Mouse (Mus musculus): ENCODE measurements around the gene Tgfbr1. TPM values are rescaled to one million over a fixed set of nuclear protein-coding genes. Genes with fewer than 3 reads are reported as not detected.

The Tgfbr1 gene
- total RNA-seq (2021) (10 to 100 TPM; 13.8 to 14.2 TPM), polyA plus RNA-seq (2012; rRNA removed) (5.1 and 10.7 TPM in 2 replicates)
- long read RNA-seq, full-length matches to known transcripts = 6 of 7 reads
- long read RNA-seq, partial matches to known transcripts = 1 of 7 reads
- long read RNA-seq, other reads (novel, unspliced or antisense) = 0 of 7 reads

GRCm38 (mm10) chr4:47352803-47353388, at the start of gene Tgfbr1:
Tgfbr1 (plus strand) TSS chr4:47353222.
- WGBS = under 1% methylated on average over 47 of the region's 65 CpGs
- peak within 1 kb of the TSS; percentile 99 for H3K9ac ChIP-seq (ENCODE audit: low read depth, low read length)
- intact Hi-C loops (cut with DNase I) = loop anchor here (5.0 kb wide), 3 partner anchors 39 to 119 kb away; partner anchors contain the start of genes Alg2 and Sec61b
- H3K4me1 ChIP-seq (ENCODE audit: control insufficient read depth, insufficient read depth, low read length) = peaks cover 2% of the 10 kb centered on the region
- peak; percentile 98 to 100 for DNase-seq
- 0 out of 2 replicates have a peak, but pooled peaks cover 1% of the 10 kb centered on the region for H3K79me2 ChIP-seq (replicated peaks; ENCODE audit: control insufficient read depth, insufficient read depth, low read length)
- peaks cover 6% of the 10 kb centered on the region for H3K36me3 ChIP-seq (ENCODE audit: control insufficient read depth, insufficient read depth, low read length)
- H3K27me3 ChIP-seq (ENCODE audit: control insufficient read depth, insufficient read depth, low read length) = no peaks in the 10 kb centered on the region
- peak within 1 kb of the TSS; percentile 80 for H3K4me3 ChIP-seq
- H3K27ac ChIP-seq = peak within 1 kb of the TSS; percentile 93
- TF ChIP-seq CTCF (IDR thresholded peaks at IDR 0.05) (no peak), POLR2A (IDR thresholded peaks at IDR 0.05; ENCODE audit: insufficient read depth, low read depth, low read length) (peak; percentile 73; the same call in 1 of the 2 replicates), EP300 (IDR thresholded peaks at IDR 0.05; ENCODE audit: insufficient read depth, low read depth, low read length) (no peak)

GRCm38 (mm10) chr4:47303340-47303998, 49.6 kb upstream of the Tgfbr1 start:
- no peak overlapping the region for H3K4me3 ChIP-seq
- H3K27me3 ChIP-seq (ENCODE audit: control insufficient read depth, insufficient read depth, low read length) = no peaks in the 10 kb centered on the region
- DNase-seq = peak in 1 of 2 experiments; percentile 32
- no peaks in the 10 kb centered on the region for H3K79me2 ChIP-seq (replicated peaks; ENCODE audit: control insufficient read depth, insufficient read depth, low read length)
- 57% methylated on average over 5 of the region's 5 CpGs for WGBS
- H3K27ac ChIP-seq = no peak overlapping the region
- no peaks in the 10 kb centered on the region for H3K4me1 ChIP-seq (ENCODE audit: control insufficient read depth, insufficient read depth, low read length)
- H3K36me3 ChIP-seq (ENCODE audit: control insufficient read depth, insufficient read depth, low read length) = no peaks in the 10 kb centered on the region
- intact Hi-C loops (cut with DNase I) = no loop called here
- no peak overlapping the region for H3K9ac ChIP-seq (ENCODE audit: low read depth, low read length)
- no peak for TF ChIP-seq POLR2A (IDR thresholded peaks at IDR 0.05; ENCODE audit: insufficient read depth, low read depth, low read length)
- TF ChIP-seq EP300 (IDR thresholded peaks at IDR 0.05; ENCODE audit: insufficient read depth, low read depth, low read length) = no peak
- no peak for TF ChIP-seq CTCF (IDR thresholded peaks at IDR 0.05)

GRCm38 (mm10) chr4:47309886-47310625, 43.0 kb upstream of the Tgfbr1 start:
- Histone ChIP-seq H3K27me3 (ENCODE audit: control insufficient read depth, insufficient read depth, low read length) (no peaks in the 10 kb centered on the region), H3K9ac (ENCODE audit: low read depth, low read length) (no peak overlapping the region), H3K79me2 (replicated peaks; ENCODE audit: control insufficient read depth, insufficient read depth, low read length) (no peaks in the 10 kb centered on the region), H3K4me1 (ENCODE audit: control insufficient read depth, insufficient read depth, low read length) (peaks cover 10% of the 10 kb centered on the region), H3K27ac (no peak overlapping the region), H3K4me3 (no peak overlapping the region), H3K36me3 (ENCODE audit: control insufficient read depth, insufficient read depth, low read length) (no peaks in the 10 kb centered on the region)
- intact Hi-C loops (cut with DNase I) = loop anchor here (5.0 kb wide), 1 partner anchor 92 kb away; no protein-coding TSS in a partner anchor
- TF ChIP-seq EP300 (IDR thresholded peaks at IDR 0.05; ENCODE audit: insufficient read depth, low read depth, low read length) = no peak
- 85% methylated on average over 12 of the region's 12 CpGs for WGBS
- no peak for DNase-seq

GRCm38 (mm10) chr4:47310812-47311211, 42.2 kb upstream of the Tgfbr1 start:
- no peak overlapping the region for H3K9ac ChIP-seq (ENCODE audit: low read depth, low read length)
- H3K27me3 ChIP-seq (ENCODE audit: control insufficient read depth, insufficient read depth, low read length) = no peaks in the 10 kb centered on the region
- H3K4me1 ChIP-seq (ENCODE audit: control insufficient read depth, insufficient read depth, low read length) = peaks cover 14% of the 10 kb centered on the region
- no peak overlapping the region for H3K4me3 ChIP-seq
- no peaks in the 10 kb centered on the region for H3K79me2 ChIP-seq (replicated peaks; ENCODE audit: control insufficient read depth, insufficient read depth, low read length)
- WGBS = 15% methylated on average over 6 of the region's 6 CpGs
- no peak overlapping the region for H3K27ac ChIP-seq
- peak in 1 of 2 experiments; percentile 62 for DNase-seq
- intact Hi-C loops (cut with DNase I) = loop anchor here (5.0 kb wide), 1 partner anchor 91 kb away; no protein-coding TSS in a partner anchor
- H3K36me3 ChIP-seq (ENCODE audit: control insufficient read depth, insufficient read depth, low read length) = no peaks in the 10 kb centered on the region
- TF ChIP-seq EP300 (IDR thresholded peaks at IDR 0.05; ENCODE audit: insufficient read depth, low read depth, low read length) (peak; percentile 38; the same call in 1 of the 2 replicates), CTCF (IDR thresholded peaks at IDR 0.05) (no peak), POLR2A (IDR thresholded peaks at IDR 0.05; ENCODE audit: insufficient read depth, low read depth, low read length) (no peak)

- H3K79me2 ChIP-seq (replicated peaks; ENCODE audit: control insufficient read depth, insufficient read depth, low read length) = no peaks in the 10 kb centered on the region
- no peaks in the 10 kb centered on the region for H3K36me3 ChIP-seq (ENCODE audit: control insufficient read depth, insufficient read depth, low read length)
- H3K4me1 ChIP-seq (ENCODE audit: control insufficient read depth, insufficient read depth, low read length) = peaks cover 14% of the 10 kb centered on the region
- H3K9ac ChIP-seq (ENCODE audit: low read depth, low read length) = no peak overlapping the region
- H3K27ac ChIP-seq = no peak overlapping the region
- no peak for DNase-seq
- no peak overlapping the region for H3K4me3 ChIP-seq
- H3K27me3 ChIP-seq (ENCODE audit: control insufficient read depth, insufficient read depth, low read length) = no peaks in the 10 kb centered on the region
- TF ChIP-seq POLR2A (IDR thresholded peaks at IDR 0.05; ENCODE audit: insufficient read depth, low read depth, low read length) (no peak), EP300 (IDR thresholded peaks at IDR 0.05; ENCODE audit: insufficient read depth, low read depth, low read length) (no peak), CTCF (IDR thresholded peaks at IDR 0.05) (no peak)
- intact Hi-C loops (cut with DNase I) = loop anchor here (5.0 kb wide), 1 partner anchor 91 kb away; no protein-coding TSS in a partner anchor
- WGBS = 90% methylated on average over 6 of the region's 6 CpGs
Observed at GRCm38 (mm10) chr4:47311467-47311866, 41.6 kb upstream of the Tgfbr1 start.

Data from heart, adult 2 months (tissue).